Comparison of ENCODE assay signal across 9 mouse cellular contexts in the genomic region with DNA sequence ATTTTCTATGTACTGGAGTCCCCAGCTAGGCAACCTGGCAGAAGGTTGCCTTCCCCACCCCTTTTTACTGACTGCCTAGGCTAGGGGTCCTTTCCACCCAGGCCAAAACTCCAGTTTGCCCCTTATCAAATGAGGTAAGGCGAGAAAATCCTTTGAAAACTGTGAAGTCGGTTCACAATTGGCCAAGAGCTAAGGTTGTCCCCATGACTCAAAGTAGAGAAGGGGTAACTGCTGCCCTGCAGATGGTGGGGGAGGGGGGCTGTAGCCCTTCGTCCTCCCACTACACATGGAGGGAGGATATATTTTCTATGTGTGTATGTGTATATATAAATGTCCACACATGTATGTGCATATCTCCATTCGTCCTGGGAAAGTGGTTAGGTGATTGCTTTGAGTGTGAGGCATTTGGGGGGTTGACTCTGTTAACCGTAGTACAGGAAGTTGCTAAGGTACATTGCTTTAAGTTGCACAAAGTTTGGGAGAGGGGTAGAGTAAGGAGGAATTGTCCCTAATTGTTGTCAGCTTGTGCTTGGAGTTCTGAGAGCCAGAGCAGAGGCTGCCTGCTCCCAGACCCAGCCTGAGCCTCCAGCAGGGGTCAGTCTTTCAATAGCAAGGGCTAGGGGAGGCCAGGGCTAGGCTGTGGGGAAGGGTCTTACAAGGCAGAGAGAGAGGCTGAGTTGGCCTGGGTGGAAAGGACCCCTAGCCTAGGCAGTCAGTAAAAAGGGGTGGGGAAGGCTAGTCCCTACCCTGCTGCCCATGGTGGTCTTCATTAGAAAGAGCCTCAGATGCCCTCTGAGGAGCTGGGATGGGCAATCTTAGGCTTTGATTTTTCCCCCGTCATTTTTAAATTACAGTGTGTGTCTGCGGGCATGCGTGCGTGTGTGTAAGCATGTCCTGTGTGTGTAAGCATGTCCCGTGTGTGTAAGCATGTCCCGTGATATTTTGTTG. TPM values are rescaled to one million over a fixed set of nuclear protein-coding genes. Genes with fewer than 3 reads are reported as not detected.
DNase-seq lines count a peak whose midpoint lies in the region; ATAC-seq and TF ChIP-seq lines count a peak whose summit lies in the region.
"Had no signal": no experiment of that assay in that cellular context is flagged by ENCODE, and none has a peak within 500 bp of the region (broad histone marks: within the 10 kb centered on the region; RNA-seq: fewer than 3 reads in every experiment).

No protein-coding gene starts in this region.

- no peak for TF ChIP-seq POLR2A in testis, adult 2 months (IDR thresholded peaks at IDR 0.05; ENCODE audit: control insufficient read depth, low read depth, low read length)

- ATAC-seq in heart, embryonic 15.5 days (replicated peaks; ENCODE audit: insufficient number of reproducible peaks, insufficient read depth, low FRiP score, low read depth) = no peak

- H3K4me3 ChIP-seq in testis, adult 2 months (ENCODE audit: control insufficient read depth, low read depth, low read length) = no peak overlapping the region
- no peak overlapping the region for H3K4me3 ChIP-seq in heart, embryonic 15.5 days

- H3K9ac ChIP-seq in heart, embryonic 15.5 days = 0 out of 2 replicates have a peak overlapping the region, but pooled peaks have one; percentile 21

- 72% methylated on average over 11 of the region's 11 CpGs for WGBS in heart, embryonic 15.5 days

- no peak overlapping the region for H3K4me2 ChIP-seq in heart, embryonic 15.5 days

- peak; percentile 33; the same call in 1 of the 2 replicates for TF ChIP-seq CTCF in testis, adult 2 months (IDR thresholded peaks at IDR 0.05; ENCODE audit: control insufficient read depth, insufficient read depth, insufficient replicate concordance, low read depth, low read length)

- no peaks in the 10 kb centered on the region for H3K27me3 ChIP-seq in testis, adult 2 months (ENCODE audit: control insufficient read depth, insufficient read depth, low read length)
- no peaks in the 10 kb centered on the region for H3K27me3 ChIP-seq in heart, embryonic 15.5 days

- DNase-seq in adrenal gland, postnatal 10 days = peak; percentile 62
- no peak for DNase-seq in adrenal gland, adult 2 months
- no peak for DNase-seq in testis, postnatal 14 days (ENCODE audit: low spot score)
- peak; percentile 58 for DNase-seq in mesoderm, embryonic 11.5 days (ENCODE audit: low read depth, low spot score)
- DNase-seq in gastrocnemius, adult 18-20 months (ENCODE audit: low spot score) = no peak
- no peak for DNase-seq in natural killer cell, adult 2 months (ENCODE audit: low spot score in 2 of 2)

- no peaks in the 10 kb centered on the region for H3K9me3 ChIP-seq in heart, embryonic 15.5 days (replicated peaks)

- H3K27ac ChIP-seq in testis, adult 2 months (ENCODE audit: control insufficient read depth, insufficient read depth, low read depth, low read length) = no peak overlapping the region
- H3K27ac ChIP-seq in heart, embryonic 15.5 days = no peak overlapping the region

- no peaks in the 10 kb centered on the region; the same call in none of the 2 replicates for H3K4me1 ChIP-seq in testis, adult 2 months (ENCODE audit: control insufficient read depth, insufficient read depth, low read length)
- peaks cover 47% of the 10 kb centered on the region for H3K4me1 ChIP-seq in heart, embryonic 15.5 days (replicated peaks)

- H3K36me3 ChIP-seq in testis, adult 2 months (ENCODE audit: control insufficient read depth, insufficient read depth, low read length) = no peaks in the 10 kb centered on the region
- H3K36me3 ChIP-seq in heart, embryonic 15.5 days = no peaks in the 10 kb centered on the region

RNA-seq across cellular contexts. Expression of a gene that starts 5.2 kb away (rescaled TPM):
- total RNA-seq in adrenal gland, postnatal 10 days (2021) = 10 to 100 TPM; 24.2 to 39.1 TPM
- 10 to 100 TPM; 25.4 to 31.0 TPM for total RNA-seq in adrenal gland, adult 2 months (2021)
- polyA plus RNA-seq in adrenal gland, adult 2 months (2012; rRNA removed) = 37.1 and 38.0 TPM in 2 replicates
- 11.5 and 12.0 TPM in 2 replicates for polyA plus RNA-seq in testis, adult 2 months (2012; rRNA removed)
- polyA plus RNA-seq in heart, embryonic 15.5 days (2015; fragmentation: Nextera tagmentation; extraction: Ambion mirVana) = 8.9 and 10.4 TPM in 2 replicates
- 10 to 100 TPM; 19.9 to 23.5 TPM for total RNA-seq in gastrocnemius, adult 18-20 months (2021)

RNA-seq across cellular contexts. Expression of a gene that starts 10.8 kb away (rescaled TPM):
- total RNA-seq in adrenal gland, postnatal 10 days (2021) = 10 to 100 TPM; 23.8 to 27.2 TPM
- 10 to 100 TPM; 23.0 to 31.7 TPM for total RNA-seq in adrenal gland, adult 2 months (2021)
- 46.9 and 48.7 TPM in 2 replicates for polyA plus RNA-seq in adrenal gland, adult 2 months (2012; rRNA removed)
- 10.2 and 12.7 TPM in 2 replicates for polyA plus RNA-seq in testis, adult 2 months (2012; rRNA removed)
- polyA plus RNA-seq in heart, embryonic 15.5 days (2015; fragmentation: Nextera tagmentation; extraction: Ambion mirVana) = 37.4 and 38.6 TPM in 2 replicates
- total RNA-seq in gastrocnemius, adult 18-20 months (2021) = 10 to 100 TPM in 1 of 2 experiments, 1 to 10 TPM in 1; 8.9 to 10.8 TPM

RNA-seq across cellular contexts. Expression of a gene that starts 19.9 kb away (rescaled TPM):
- total RNA-seq in adrenal gland, postnatal 10 days (2021) = not detected
- total RNA-seq in adrenal gland, adult 2 months (2021) = not detected
- not detected in 2 replicates for polyA plus RNA-seq in adrenal gland, adult 2 months (2012; rRNA removed)
- polyA plus RNA-seq in testis, adult 2 months (2012; rRNA removed) = not detected in 2 replicates
- not detected in 2 replicates for polyA plus RNA-seq in heart, embryonic 15.5 days (2015; fragmentation: Nextera tagmentation; extraction: Ambion mirVana)
- total RNA-seq in gastrocnemius, adult 18-20 months (2021) = not detected
- total RNA-seq: heart, postnatal 36 days had no signal

RNA-seq across cellular contexts. Expression of a gene that starts 20.2 kb away (rescaled TPM):
- 100 to 1,000 TPM; 592 to 682 TPM for total RNA-seq in adrenal gland, postnatal 10 days (2021)
- total RNA-seq in adrenal gland, adult 2 months (2021) = 100 to 1,000 TPM; 553 to 611 TPM
- polyA plus RNA-seq in adrenal gland, adult 2 months (2012; rRNA removed) = 1,578 and 1,712 TPM in 2 replicates
- 369 and 402 TPM in 2 replicates for polyA plus RNA-seq in testis, adult 2 months (2012; rRNA removed)
- 244 and 306 TPM in 2 replicates for polyA plus RNA-seq in heart, embryonic 15.5 days (2015; fragmentation: Nextera tagmentation; extraction: Ambion mirVana)
- 100 to 1,000 TPM; 111 to 134 TPM for total RNA-seq in gastrocnemius, adult 18-20 months (2021)

RNA-seq across cellular contexts. Expression of a gene that starts 36.3 kb away (rescaled TPM):
- under 1 TPM; 0.09 to 0.15 TPM for total RNA-seq in adrenal gland, postnatal 10 days (2021)
- not detected for total RNA-seq in adrenal gland, adult 2 months (2021)
- polyA plus RNA-seq in adrenal gland, adult 2 months (2012; rRNA removed) = 0.01 TPM in 2 replicates
- 10.2 and 11.5 TPM in 2 replicates for polyA plus RNA-seq in testis, adult 2 months (2012; rRNA removed)
- 0.05 and 0.11 TPM in 2 replicates for polyA plus RNA-seq in heart, embryonic 15.5 days (2015; fragmentation: Nextera tagmentation; extraction: Ambion mirVana)
- under 1 TPM in 1 of 2 experiments, not detected in 1; 0.07 TPM for total RNA-seq in gastrocnemius, adult 18-20 months (2021)
- total RNA-seq: heart, postnatal 36 days had no signal

Comparison
In these comparisons a context has a peak if more than half of its experiments do, and no peak if none do; other contexts are left out.
1. DNase-seq: peak in adrenal gland, postnatal 10 days (single experiment) and mesoderm, embryonic 11.5 days (single experiment); none in adrenal gland, adult 2 months (single experiment), testis, postnatal 14 days (single experiment), gastrocnemius, adult 18-20 months (single experiment) and natural killer cell, adult 2 months (0 of 2).